Mouse (Mus musculus) erythroblast, embryonic 14.5 days (primary cell): ENCODE results near the gene Eln.

Experiments used
- GATA1 ChIP-seq: IDR thresholded peaks from 2 replicates; pipeline ENCODE4 v1.6.1; 2012; ENCODE audit warnings: low read length, inconsistent platforms, mixed read lengths
- TAL1 ChIP-seq: IDR thresholded peaks from 3 replicates; pipeline ENCODE4 v1.6.1; 2012; ENCODE audit warnings: low read length, inconsistent platforms, mixed read lengths

- TF ChIP-seq TAL1 (no peak), GATA1 (no peak)
These were observed 90.4 kb downstream of the Eln start for GRCm38 (mm10) chr5:134656708-134657107.
